Mouse (Mus musculus) gastrocnemius, adult 8-10 months (tissue): Measurements from ENCODE around the gene Cep295. TPM values are rescaled to one million over a fixed set of nuclear protein-coding genes. Genes with fewer than 3 reads are reported as not detected.

Source experiments
- microRNA-seq: library from miRNA; unstranded; fragments of <30 nt; microRNA quantifications from one replicate; pipeline ENCODE4 v1.2.0, GENCODE M21; 2022
- total RNA-seq, 4 experiments: library from RNA; stranded (reverse); gene quantifications; 2 replicates each; pipeline ENCODE4 v1.2.4; 2022

The Cep295 gene
- total RNA-seq, 4 experiments from 2014 or later: 5.5 to 8.2 (median 6.4) TPM

Small RNA genes lying within 50 kb of the gene (microRNA-seq; reads per million reads assigned to microRNA genes)
- gene Gm49349: not detected
- gene mmu-mir-7650: not detected

Other genes starting within 250 kb of the Cep295 start
- gene Hephl1, start 245.7 kb downstream of the Cep295 start, total RNA-seq: under 1 TPM; 0.11 to 0.89 (median 0.49) TPM
- not detected for gene Vstm5, start 118.7 kb downstream of the Cep295 start, total RNA-seq
- 10 to 100 TPM in 2 of 4 experiments, 1 to 10 TPM in 2; 9.5 to 11.0 (median 10.3) TPM for gene Med17, start 77.9 kb downstream of the Cep295 start, total RNA-seq
- 100 to 1,000 TPM in 1 of 4 experiments, 10 to 100 TPM in 3; 69.0 to 109 (median 76.8) TPM for gene Taf1d, start 51.6 kb downstream of the Cep295 start, total RNA-seq
- gene 4931406C07Rik, start 51.3 kb downstream of the Cep295 start, total RNA-seq: 1 to 10 TPM; 2.3 to 6.4 (median 4.2) TPM
- 10 to 100 TPM in 2 of 4 experiments, 1 to 10 TPM in 2; 8.4 to 11.1 (median 9.9) TPM for gene Smco4, start 135.6 kb upstream of the Cep295 start, total RNA-seq